Mouse (Mus musculus): ENCODE data around the gene 9830107B12Rik.

DNA sequence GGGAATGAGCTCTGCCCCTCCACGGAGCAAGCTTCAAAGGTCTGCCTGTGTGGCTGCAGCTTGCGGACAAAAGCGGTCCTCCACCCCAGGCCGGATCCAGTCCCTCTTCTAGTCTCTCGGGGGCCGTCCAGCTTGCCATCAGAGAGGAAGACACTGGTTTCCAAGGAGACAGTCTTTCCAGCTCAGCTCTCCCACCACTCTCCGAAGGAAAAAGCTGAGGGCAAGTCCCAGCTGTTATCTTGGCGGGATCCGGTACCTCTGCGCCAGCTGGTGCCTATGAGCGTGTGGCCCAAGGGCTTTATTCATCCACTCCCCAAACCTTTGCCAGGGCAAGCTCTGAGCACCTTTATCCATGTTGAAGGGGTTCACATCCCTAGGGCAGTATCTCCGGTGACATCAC, 55.8 kb downstream of the 9830107B12Rik start:
- TF ChIP-seq POLR2A (IDR thresholded peaks at IDR 0.05; ENCODE audit: low read depth, low read length), result no peak
- no peak for TF ChIP-seq CTCF (IDR thresholded peaks at IDR 0.05; ENCODE audit: extremely low read depth, insufficient read depth, insufficient read length, insufficient replicate concordance)
